Mouse (Mus musculus) stomach, postnatal 0 days (tissue): Measurements from ENCODE around the gene Upf1. TPM values are rescaled to one million over a fixed set of nuclear protein-coding genes. Genes with fewer than 3 reads are reported as not detected.

Source experiments
- ATAC-seq: fragments of 200-750 bp; cut with Nextera tagmentation; 2 replicates; pipeline ENCODE4 v1.8.0; 2017; ENCODE audit not compliant: low FRiP score, low TSS enrichment
- DNase-seq: peaks from one replicate; pipeline ENCODE4 v3.0.0-alpha.2; 2016; ENCODE audit warnings: low spot score
- H3K27ac ChIP-seq: fragments of 300-500 bp; sonication (generic); replicated peaks from 2 replicates; pipeline ENCODE4 v1.5.1; 2014; ENCODE audit warnings: mild to moderate bottlenecking, control low read depth
- H3K27me3 ChIP-seq: fragments of 300-500 bp; sonication (generic); 2 replicates; pipeline ENCODE4 v1.6.1; 2014; ENCODE audit warnings: low read length; ENCODE audit not compliant: control insufficient read depth, insufficient read depth
- H3K36me3 ChIP-seq: fragments of 300-500 bp; sonication (generic); 2 replicates; pipeline ENCODE4 v1.6.1; 2014; ENCODE audit warnings: low read length, mixed read lengths; ENCODE audit not compliant: control insufficient read depth, insufficient read depth
- H3K4me1 ChIP-seq: fragments of 300-500 bp; sonication (generic); replicated peaks from 2 replicates; pipeline ENCODE4 v1.6.1; 2014; ENCODE audit warnings: antibody characterized with exemption; ENCODE audit not compliant: control insufficient read depth, insufficient read depth
- H3K4me2 ChIP-seq: fragments of 300-500 bp; sonication (generic); replicated peaks from 2 replicates; pipeline ENCODE4 v1.6.1; 2014; ENCODE audit warnings: low read depth, mild to moderate bottlenecking, control low read depth, moderate library complexity
- H3K4me3 ChIP-seq: fragments of 300-500 bp; sonication (generic); 2 replicates; pipeline ENCODE4 v1.5.1; 2014; ENCODE audit warnings: low read depth, low read length, control low read depth
- H3K9ac ChIP-seq: fragments of 300-500 bp; sonication (generic); 2 replicates; pipeline ENCODE4 v1.6.1; 2014; ENCODE audit warnings: mild to moderate bottlenecking, low read length, control low read depth, mixed read lengths
- H3K9me3 ChIP-seq: fragments of 300-500 bp; sonication (generic); 2 replicates; pipeline ENCODE4 v1.6.1; 2016; ENCODE audit warnings: low read length; ENCODE audit not compliant: control insufficient read depth
- CTCF ChIP-seq: IDR thresholded peaks from 2 replicates; pipeline ENCODE4 v1.5.1; 2016; ENCODE audit warnings: antibody characterized with exemption, low read depth, mild to moderate bottlenecking, moderate library complexity
- EP300 ChIP-seq: optimal IDR thresholded peaks from 2 replicates; pipeline ENCODE3; 2016; ENCODE audit warnings: antibody characterized with exemption
- WGBS: fragments of 180-500 bp; shearing (Covaris S2); extraction: QIAGEN DNeasy Blood & Tissue Kit; methylation state at CpG from one replicate; pipeline ENCODE4 v1.1.7; 2014; 5-methylcytosine and 5-hydroxymethylcytosine counted together
- polyA plus RNA-seq: library from polyadenylated mRNA; unstranded; fragments of >200 nt; fragmentation: Nextera tagmentation; extraction: Ambion mirVana; gene quantifications from 2 replicates; pipeline ENCODE4 v1.2.1, GENCODE M21; 2015

Gene Upf1
- polyA plus RNA-seq, 1 experiment from 2014 or later = 9.5 TPM

GRCm38 (mm10) chr8:70338931-70339330 lies 14.1 kb downstream of the Upf1 start:
- H3K4me3 ChIP-seq = no peak overlapping the region
- H3K27me3 ChIP-seq = no peaks in the 10 kb centered on the region
- H3K4me1 ChIP-seq = no peaks in the 10 kb centered on the region
- H3K4me2 ChIP-seq = no peak overlapping the region
- TF ChIP-seq CTCF (no peak), EP300 (no peak)
- WGBS = 86% methylated on average over 7 of the region's 7 CpGs
- H3K9ac ChIP-seq = no peak overlapping the region
- DNase-seq = no peak
- no peaks in the 10 kb centered on the region for H3K9me3 ChIP-seq
- no peak overlapping the region for H3K27ac ChIP-seq
- H3K36me3 ChIP-seq = peaks cover 72% of the 10 kb centered on the region
- ATAC-seq = no peak

- TF ChIP-seq CTCF (no peak), EP300 (no peak)
- H3K4me3 ChIP-seq = no peak overlapping the region
- no peaks in the 10 kb centered on the region for H3K27me3 ChIP-seq
- ATAC-seq = no peak
- H3K4me2 ChIP-seq = no peak overlapping the region
- H3K27ac ChIP-seq = no peak overlapping the region
- WGBS = 95% methylated on average over 6 of the region's 6 CpGs
- no peaks in the 10 kb centered on the region for H3K9me3 ChIP-seq
- H3K36me3 ChIP-seq = peaks cover 48% of the 10 kb centered on the region
- no peaks in the 10 kb centered on the region for H3K4me1 ChIP-seq
- no peak overlapping the region for H3K9ac ChIP-seq
- no peak for DNase-seq
These were observed 20.2 kb downstream of the Upf1 start for GRCm38 (mm10) chr8:70332878-70333202.

- WGBS = 33% methylated on average over 40 of the region's 41 CpGs
- TF ChIP-seq EP300 = no peak
- peak; percentile 85 for TF ChIP-seq CTCF
- Histone ChIP-seq H3K9me3 (no peaks in the 10 kb centered on the region), H3K4me3 (no peak overlapping the region), H3K4me1 (no peaks in the 10 kb centered on the region), H3K27ac (no peak overlapping the region), H3K36me3 (peaks cover 42% of the 10 kb centered on the region), H3K4me2 (no peak overlapping the region), H3K9ac (no peak overlapping the region), H3K27me3 (no peaks in the 10 kb centered on the region)
- ATAC-seq = peak; percentile 79
- peak; percentile 80 for DNase-seq
These were observed 20.8 kb downstream of the Upf1 start for GRCm38 (mm10) chr8:70332070-70332877.

- Histone ChIP-seq H3K4me1 (no peaks in the 10 kb centered on the region), H3K9ac (no peak overlapping the region), H3K36me3 (peaks cover 36% of the 10 kb centered on the region), H3K27ac (no peak overlapping the region), H3K4me2 (no peak overlapping the region), H3K27me3 (no peaks in the 10 kb centered on the region), H3K4me3 (no peak overlapping the region), H3K9me3 (no peaks in the 10 kb centered on the region)
- ATAC-seq (no peak), DNase-seq (no peak)
- WGBS = 86% methylated on average over 19 of the region's 19 CpGs
- TF ChIP-seq EP300 = no peak
- no peak for TF ChIP-seq CTCF
These were observed 21.6 kb downstream of the Upf1 start for GRCm38 (mm10) chr8:70331526-70331925.

GRCm38 (mm10) chr8:70330741-70331364 lies 22.2 kb downstream of the Upf1 start:
- TF ChIP-seq EP300 = no peak
- peak; percentile 62 for TF ChIP-seq CTCF
- DNase-seq (peak; percentile 65), ATAC-seq (peak; percentile 64)
- Histone ChIP-seq H3K36me3 (peaks cover 30% of the 10 kb centered on the region), H3K9ac (no peak overlapping the region), H3K4me2 (no peak overlapping the region), H3K9me3 (no peaks in the 10 kb centered on the region), H3K27ac (no peak overlapping the region), H3K4me3 (no peak overlapping the region), H3K4me1 (no peaks in the 10 kb centered on the region), H3K27me3 (no peaks in the 10 kb centered on the region)
- 50% methylated on average over 53 of the region's 53 CpGs for WGBS
